Mouse (Mus musculus) E14TG2a.4 (cell line): Measurements from ENCODE around the gene Eml6.

Experiments
- H3K27me3 ChIP-seq: 2 replicates; pipeline ENCODE4 v1.6.1; 2014; ENCODE audit warnings: low read length, control low read depth; ENCODE audit not compliant: insufficient read depth
- H3K36me3 ChIP-seq: 2 replicates; pipeline ENCODE4 v1.6.1; 2014; ENCODE audit warnings: low read length, control low read depth; ENCODE audit not compliant: insufficient read depth
- H3K4me1 ChIP-seq: replicated peaks from 2 replicates; pipeline ENCODE4 v1.6.1; 2014; ENCODE audit warnings: low read depth, low read length, control low read depth
- H3K4me3 ChIP-seq: replicated peaks from 2 replicates; pipeline ENCODE4 v1.5.1; 2014; ENCODE audit warnings: mild to moderate bottlenecking, low read length
- H3K9me3 ChIP-seq: 2 replicates; pipeline ENCODE4 v1.6.1; 2014; ENCODE audit warnings: low read length, control low read depth
- CTCF ChIP-seq: conservative IDR thresholded peaks from 2 replicates; pipeline ENCODE4 v1.5.1; 2014; ENCODE audit warnings: low read length
- NANOG ChIP-seq: IDR thresholded peaks from 2 replicates; pipeline ENCODE4 v1.6.1; 2014; ENCODE audit warnings: borderline replicate concordance, low read length, mixed read lengths
- POU5F1 ChIP-seq: IDR thresholded peaks from 2 replicates; pipeline ENCODE4 v1.6.1; 2014; ENCODE audit warnings: low read length, borderline replicate concordance

The Eml6 gene

GRCm38 (mm10) chr11:29790796-29791195, 235.0 kb downstream of the Eml6 start:
- Histone ChIP-seq H3K36me3 (no peaks in the 10 kb centered on the region), H3K9me3 (no peaks in the 10 kb centered on the region), H3K4me1 (peaks cover 11% of the 10 kb centered on the region), H3K4me3 (no peak overlapping the region), H3K27me3 (no peaks in the 10 kb centered on the region)
- TF ChIP-seq CTCF (no peak), NANOG (no peak), POU5F1 (no peak)

- H3K4me3 ChIP-seq = no peak overlapping the region
- no peaks in the 10 kb centered on the region for H3K27me3 ChIP-seq
- no peaks in the 10 kb centered on the region for H3K36me3 ChIP-seq
- peaks cover 8% of the 10 kb centered on the region for H3K4me1 ChIP-seq
- no peaks in the 10 kb centered on the region for H3K9me3 ChIP-seq
- TF ChIP-seq CTCF = no peak
- TF ChIP-seq NANOG = no peak
- no peak for TF ChIP-seq POU5F1
Observed at GRCm38 (mm10) chr11:29788921-29789638, 236.8 kb downstream of the Eml6 start.

GRCm38 (mm10) chr11:29788499-29788898, 237.3 kb downstream of the Eml6 start:
- Histone ChIP-seq H3K9me3 (no peaks in the 10 kb centered on the region), H3K27me3 (no peaks in the 10 kb centered on the region)
- no peak for TF ChIP-seq POU5F1
- TF ChIP-seq NANOG = no peak
- TF ChIP-seq CTCF = no peak

GRCm38 (mm10) chr11:29787473-29787872, 238.4 kb downstream of the Eml6 start:
- Histone ChIP-seq H3K4me3 (no peak overlapping the region), H3K36me3 (no peaks in the 10 kb centered on the region), H3K4me1 (peaks cover 7% of the 10 kb centered on the region), H3K9me3 (no peaks in the 10 kb centered on the region), H3K27me3 (no peaks in the 10 kb centered on the region)
- TF ChIP-seq CTCF = no peak
- TF ChIP-seq NANOG = no peak
- TF ChIP-seq POU5F1 = no peak

More at GRCm38 (mm10) chr11:29788499-29788898, 237.3 kb downstream of the Eml6 start:
- H3K36me3 ChIP-seq = no peaks in the 10 kb centered on the region
- peaks cover 7% of the 10 kb centered on the region for H3K4me1 ChIP-seq
- H3K4me3 ChIP-seq = no peak overlapping the region

GRCm38 (mm10) chr11:29786583-29787219, 239.1 kb downstream of the Eml6 start:
- Histone ChIP-seq H3K4me1 (peaks cover 7% of the 10 kb centered on the region), H3K27me3 (no peaks in the 10 kb centered on the region), H3K4me3 (no peak overlapping the region), H3K9me3 (no peaks in the 10 kb centered on the region), H3K36me3 (no peaks in the 10 kb centered on the region)
- no peak for TF ChIP-seq POU5F1

GRCm38 (mm10) chr11:29779409-29780026, 246.3 kb downstream of the Eml6 start:
- TF ChIP-seq POU5F1 = no peak
- TF ChIP-seq NANOG = no peak
- no peak for TF ChIP-seq CTCF
- Histone ChIP-seq H3K9me3 (no peaks in the 10 kb centered on the region), H3K27me3 (0 out of 2 replicates have a peak, but pooled peaks cover 3% of the 10 kb centered on the region), H3K4me3 (no peak overlapping the region), H3K4me1 (peaks cover 17% of the 10 kb centered on the region), H3K36me3 (no peaks in the 10 kb centered on the region)

- Histone ChIP-seq H3K27me3 (0 out of 2 replicates have a peak, but pooled peaks cover 3% of the 10 kb centered on the region), H3K36me3 (no peaks in the 10 kb centered on the region), H3K9me3 (no peaks in the 10 kb centered on the region), H3K4me3 (no peak overlapping the region), H3K4me1 (peaks cover 17% of the 10 kb centered on the region)
- TF ChIP-seq NANOG = no peak
- no peak for TF ChIP-seq POU5F1
- TF ChIP-seq CTCF = no peak
Observed at GRCm38 (mm10) chr11:29778936-29779335, 246.9 kb downstream of the Eml6 start.

GRCm38 (mm10) chr11:29777964-29778363, 247.9 kb downstream of the Eml6 start:
- Histone ChIP-seq H3K4me1 (peaks cover 17% of the 10 kb centered on the region), H3K36me3 (no peaks in the 10 kb centered on the region), H3K4me3 (no peak overlapping the region), H3K9me3 (no peaks in the 10 kb centered on the region), H3K27me3 (0 out of 2 replicates have a peak, but pooled peaks cover 3% of the 10 kb centered on the region)
- no peak for TF ChIP-seq NANOG
- no peak for TF ChIP-seq CTCF
- no peak for TF ChIP-seq POU5F1

GRCm38 (mm10) chr11:29774760-29775159, 251.1 kb downstream of the Eml6 start:
- no peak overlapping the region for H3K4me3 ChIP-seq
- TF ChIP-seq POU5F1 = no peak
- TF ChIP-seq NANOG = no peak
- no peak for TF ChIP-seq CTCF
- H3K4me1 ChIP-seq = peaks cover 11% of the 10 kb centered on the region
- H3K9me3 ChIP-seq = no peaks in the 10 kb centered on the region
- no peaks in the 10 kb centered on the region for H3K36me3 ChIP-seq
- H3K27me3 ChIP-seq = no peaks in the 10 kb centered on the region
